Mouse (Mus musculus): Measurements from ENCODE around the gene R3hdm1.

GRCm38 (mm10) chr1:128244727-128245355 lies 141.7 kb downstream of the R3hdm1 start:
- no peak for TF ChIP-seq GATA1 (IDR thresholded peaks at IDR 0.05; ENCODE audit: borderline replicate concordance, low read length)
- no peak for TF ChIP-seq FLI1 (IDR thresholded peaks at IDR 0.05; ENCODE audit: low read length)

All from megakaryocyte, embryonic 14.5 days (primary cell).